Mouse (Mus musculus): ENCODE results near the gene Iqsec1.

Gene Iqsec1

DNA sequence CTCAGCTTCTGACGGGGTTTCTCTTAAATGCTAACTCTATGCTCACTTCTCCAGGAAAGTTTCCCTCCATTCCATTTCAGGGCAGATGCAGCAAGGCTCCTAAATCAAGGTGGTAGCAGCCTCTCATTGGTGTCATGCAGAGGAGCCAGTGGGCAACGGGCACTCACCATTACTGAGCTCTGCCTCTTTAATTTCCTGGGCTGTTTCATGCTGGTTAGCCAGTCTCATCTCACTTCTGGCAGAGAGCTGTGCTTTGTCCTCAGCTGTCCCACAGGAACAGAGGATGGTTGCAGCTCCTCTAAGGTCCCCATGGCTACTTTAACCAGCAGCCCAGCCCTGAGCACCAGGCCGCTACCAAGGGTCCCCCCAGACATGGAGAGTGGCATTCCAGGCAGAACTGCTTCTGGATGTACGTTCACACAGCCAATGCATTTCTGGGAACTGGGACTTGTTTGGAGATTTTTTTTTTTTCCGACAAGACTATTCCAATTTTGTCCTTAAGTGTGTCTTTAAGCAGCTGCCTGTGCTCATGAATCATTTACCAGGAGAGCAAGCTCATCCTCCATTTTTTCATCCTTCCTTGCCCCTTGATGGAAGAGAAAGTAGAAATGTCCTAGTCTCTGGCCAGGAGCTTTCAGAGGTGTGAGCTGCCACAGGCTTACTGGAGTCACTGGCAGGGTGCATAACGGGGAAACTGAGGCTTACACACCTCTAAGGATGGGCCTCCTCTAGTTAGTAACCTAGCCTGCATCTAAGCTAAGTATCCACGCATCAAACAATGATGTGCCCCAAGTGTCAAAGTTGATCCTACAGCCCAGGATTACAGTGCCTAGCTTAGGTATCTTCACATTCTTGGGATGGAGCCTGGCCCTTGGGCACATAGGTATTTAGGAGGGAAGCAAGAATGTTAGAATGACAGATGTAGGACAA is 98.9 kb downstream of the Iqsec1 start:
- no peak for DNase-seq (ENCODE audit: low read depth, low spot score)

DNA sequence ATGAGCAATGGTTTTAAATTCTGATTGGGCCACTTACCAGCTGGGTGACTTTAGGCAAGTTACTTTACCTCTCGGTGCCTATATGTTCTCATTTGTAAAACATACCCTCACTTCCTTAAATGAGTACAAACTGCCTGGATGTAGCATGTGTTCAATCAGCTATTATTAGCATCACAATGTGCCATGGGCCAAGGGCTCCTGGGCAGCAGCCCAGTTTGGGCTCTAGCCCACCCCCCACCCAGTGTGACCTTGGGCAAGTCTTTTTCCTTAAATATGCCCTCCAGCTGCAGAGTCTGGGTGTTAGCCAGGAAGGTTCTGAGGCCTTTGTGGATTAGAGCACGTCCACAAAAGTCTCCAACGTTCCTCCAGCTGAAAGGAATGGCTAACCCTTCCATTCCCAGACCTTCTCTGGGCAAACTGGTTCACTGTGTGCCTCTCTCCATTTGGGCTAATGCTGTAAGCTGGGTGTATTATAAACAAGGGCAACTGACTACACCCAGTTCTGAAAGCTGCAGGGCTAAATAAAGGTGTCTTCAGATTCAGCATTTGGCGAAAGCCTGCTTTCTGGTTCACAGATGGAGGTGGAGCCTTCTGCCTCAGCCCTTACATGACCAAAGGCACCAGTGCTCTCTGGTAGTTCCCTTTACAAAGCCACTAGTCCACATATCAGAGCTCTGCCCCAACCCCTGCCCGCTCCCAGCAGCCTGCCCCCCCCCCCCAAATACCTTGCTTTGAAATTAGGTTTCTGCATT is 101.3 kb downstream of the Iqsec1 start:
- no peak for DNase-seq (ENCODE audit: low read depth, low spot score)

DNA sequence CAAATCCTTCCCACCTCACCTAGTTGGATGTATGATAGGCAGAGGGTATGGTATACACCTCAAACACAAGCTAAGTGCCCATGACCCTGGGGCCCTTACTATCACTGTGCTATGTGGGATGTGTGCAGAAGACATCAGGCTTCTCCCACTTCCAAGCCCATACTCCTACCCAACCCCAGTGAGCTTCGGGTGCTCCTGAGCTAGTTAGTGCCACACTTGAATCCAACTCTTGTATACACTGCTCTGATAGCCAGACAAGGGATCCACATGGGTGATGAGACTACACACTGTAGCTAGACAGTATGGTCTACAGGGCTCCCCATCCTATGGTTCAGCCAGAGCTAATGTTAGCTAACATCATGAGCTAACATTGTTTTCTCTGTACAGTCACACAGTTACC is 102.9 kb downstream of the Iqsec1 start:
- no peak for DNase-seq (ENCODE audit: low read depth, low spot score)

DNA sequence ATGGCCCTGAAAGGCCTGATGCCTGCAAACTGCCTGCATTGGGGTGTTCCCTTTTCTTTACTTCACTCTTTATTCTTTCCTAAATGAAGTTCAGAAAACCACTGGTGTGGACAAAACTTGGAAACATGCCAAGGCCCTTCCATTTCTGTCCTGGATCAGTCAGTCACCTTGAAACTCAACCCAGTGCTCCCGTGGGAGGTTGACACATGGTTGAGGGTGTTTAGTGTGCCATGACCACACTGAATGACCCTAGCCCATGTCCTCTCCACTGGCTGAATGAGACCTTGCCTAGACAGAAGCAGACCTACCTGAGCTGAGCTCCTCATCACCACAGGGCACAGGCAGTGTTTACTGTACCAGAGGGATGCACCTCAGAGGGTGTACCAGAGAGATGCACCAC is 103.9 kb downstream of the Iqsec1 start:
- no peak for DNase-seq (ENCODE audit: low read depth, low spot score)

DNA sequence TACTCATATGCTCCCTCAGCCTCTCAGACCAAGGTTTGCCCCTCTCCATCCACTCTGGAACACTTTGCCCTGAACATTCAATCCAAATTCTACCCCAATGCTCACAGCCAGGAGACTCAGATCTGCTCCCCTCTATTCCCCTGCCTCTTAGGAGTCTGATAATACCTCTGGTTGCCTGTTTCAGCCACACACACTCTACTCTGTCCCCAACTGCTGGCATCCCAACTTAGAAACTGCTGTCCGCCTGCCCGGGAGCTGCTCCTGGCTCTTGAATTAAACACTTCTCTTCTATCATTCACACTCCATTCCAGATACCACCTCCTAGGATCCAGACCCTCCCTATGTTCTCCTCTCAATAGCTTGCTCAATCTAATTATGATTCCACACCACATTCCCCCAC is 107.5 kb downstream of the Iqsec1 start:
- DNase-seq (ENCODE audit: low read depth, low spot score) = no peak

DNA sequence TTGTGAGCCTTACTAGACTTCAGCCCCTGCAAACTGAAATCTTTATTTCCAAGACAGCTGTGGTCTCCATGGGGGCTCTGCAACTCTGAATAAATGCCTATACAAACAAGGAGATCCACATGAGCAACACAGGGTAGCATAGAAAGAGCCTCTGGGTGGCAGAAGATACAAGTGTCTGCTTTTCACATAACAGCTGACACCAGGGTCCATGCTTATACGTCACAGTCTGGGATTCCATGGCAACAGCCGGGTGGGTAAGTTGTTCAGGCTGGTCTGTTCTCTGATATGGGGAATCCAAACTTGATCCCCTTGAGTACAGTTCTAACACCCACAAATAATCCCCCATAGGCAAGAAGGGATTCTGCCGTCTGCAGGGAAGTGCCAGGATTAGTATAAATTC is 108.1 kb downstream of the Iqsec1 start:
- peak; percentile 20 for DNase-seq (ENCODE audit: low read depth, low spot score)

DNA sequence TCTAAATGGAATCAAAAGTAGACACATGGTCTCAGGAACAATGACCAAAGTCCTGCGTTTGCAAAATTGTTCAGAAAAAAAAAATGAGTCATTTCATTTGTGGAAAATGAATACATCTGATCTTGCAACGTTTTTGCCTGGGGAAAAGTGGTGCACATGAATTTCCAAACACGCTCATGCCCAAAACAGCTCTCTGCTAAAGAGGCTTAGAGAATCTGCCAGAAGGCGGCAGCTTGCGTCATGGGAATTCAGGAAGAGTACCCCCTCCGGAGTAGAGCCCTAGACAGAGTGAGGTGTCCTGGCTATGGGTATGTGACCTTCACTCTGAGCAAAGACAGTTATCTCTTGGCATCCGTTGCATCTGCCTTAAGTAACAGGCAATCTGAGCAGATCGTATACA is 116.9 kb downstream of the Iqsec1 start:
- DNase-seq (ENCODE audit: low read depth, low spot score) = no peak

DNA sequence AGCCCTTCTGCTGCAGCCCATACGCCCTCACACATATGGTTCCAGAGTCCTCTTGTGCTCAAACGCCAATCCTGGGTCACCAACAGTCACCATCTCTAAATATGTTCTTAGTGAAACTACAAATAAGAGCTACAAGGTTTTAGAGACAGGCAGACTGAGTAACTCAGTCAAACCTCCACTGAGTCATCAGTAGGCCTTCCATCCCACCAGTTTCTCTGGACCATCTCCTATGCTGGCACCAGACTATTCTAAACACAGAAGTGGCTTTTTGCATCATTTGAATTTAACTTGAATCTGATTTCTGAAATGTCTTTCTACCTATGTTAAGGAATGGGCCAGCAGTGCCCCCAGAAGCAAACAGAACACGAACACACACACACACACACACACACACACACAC is 120.5 kb downstream of the Iqsec1 start:
- DNase-seq (ENCODE audit: low read depth, low spot score) = no peak

DNA sequence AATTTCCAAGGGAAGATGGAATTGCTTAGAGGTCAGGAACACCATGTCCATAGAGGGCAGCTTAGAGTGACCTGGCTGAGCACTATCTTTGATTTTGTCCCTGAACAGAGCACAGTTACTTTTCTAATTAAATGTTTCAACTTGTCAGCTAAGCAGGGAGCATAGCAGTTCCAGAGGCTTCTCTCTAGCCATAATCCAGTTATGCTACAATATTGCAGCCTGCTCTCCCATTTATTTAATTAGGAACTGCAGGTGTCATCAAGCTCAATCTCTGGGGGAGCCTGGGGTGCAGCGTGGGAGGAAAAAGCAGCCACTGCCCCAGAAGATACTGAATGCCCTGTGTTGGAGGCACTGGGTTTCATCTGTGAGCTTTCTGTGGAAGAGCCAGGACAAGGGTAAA is 127.1 kb downstream of the Iqsec1 start:
- DNase-seq (ENCODE audit: low read depth, low spot score) = no peak

DNA sequence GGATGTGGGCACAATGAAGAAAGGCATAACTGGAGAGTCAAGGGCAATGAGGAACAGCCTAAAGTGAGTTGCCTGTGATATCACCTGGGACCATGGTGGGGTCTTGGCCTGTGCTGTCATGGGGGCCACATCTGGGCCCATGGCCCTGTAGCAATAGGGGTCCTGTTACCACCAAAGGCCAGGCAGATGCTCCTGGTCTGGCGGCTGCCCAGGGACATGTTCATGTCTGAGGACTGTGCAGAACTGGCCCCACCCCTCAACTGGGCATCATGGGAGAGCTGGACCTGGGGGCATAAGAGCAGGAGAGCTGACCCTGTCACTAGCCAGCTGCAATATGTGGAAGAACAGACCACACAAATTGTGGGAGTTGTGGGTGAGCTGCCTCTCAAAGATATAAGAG is 130.6 kb downstream of the Iqsec1 start:
- DNase-seq (ENCODE audit: low read depth, low spot score) = no peak

DNA sequence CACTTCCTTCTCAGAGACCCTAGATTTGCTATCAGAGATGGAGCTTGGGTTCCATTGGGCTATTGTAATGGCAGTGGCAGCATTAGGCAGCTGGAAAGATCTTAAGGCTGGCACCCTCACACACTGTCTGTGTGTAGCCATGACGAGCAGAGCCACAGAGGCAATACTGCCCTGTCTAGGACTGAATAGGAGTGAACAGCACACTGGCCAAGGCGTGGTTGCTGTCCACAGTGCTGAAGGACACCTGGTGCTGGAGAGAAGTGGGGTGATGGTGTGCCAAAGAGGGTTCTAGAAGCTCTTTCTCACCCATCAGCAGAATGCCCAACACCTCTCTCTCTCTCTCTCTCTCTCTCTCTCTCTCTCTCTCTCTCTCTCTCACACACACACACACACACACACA is 136.1 kb downstream of the Iqsec1 start:
- DNase-seq (ENCODE audit: low read depth, low spot score) = no peak

DNA sequence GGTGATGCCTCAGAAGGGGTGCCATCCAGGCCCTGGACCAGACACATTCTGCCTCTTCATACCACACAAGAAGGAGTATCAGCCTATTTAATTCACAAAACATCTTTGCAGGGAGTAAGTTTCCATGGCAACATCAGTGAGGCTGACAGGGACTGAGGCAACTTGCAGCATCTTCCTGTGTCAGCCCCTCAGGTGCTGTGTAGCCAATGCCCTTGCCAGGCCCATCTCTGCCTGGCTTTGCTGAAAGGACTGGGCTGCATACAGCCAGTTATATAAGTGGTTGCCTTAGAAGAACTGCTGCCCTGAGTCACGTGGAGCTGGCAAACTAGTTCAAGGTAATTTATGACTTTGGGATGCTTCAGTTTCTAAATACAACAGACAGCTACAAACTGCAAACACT is 140.4 kb downstream of the Iqsec1 start:
- no peak for DNase-seq (ENCODE audit: low read depth, low spot score)

DNA sequence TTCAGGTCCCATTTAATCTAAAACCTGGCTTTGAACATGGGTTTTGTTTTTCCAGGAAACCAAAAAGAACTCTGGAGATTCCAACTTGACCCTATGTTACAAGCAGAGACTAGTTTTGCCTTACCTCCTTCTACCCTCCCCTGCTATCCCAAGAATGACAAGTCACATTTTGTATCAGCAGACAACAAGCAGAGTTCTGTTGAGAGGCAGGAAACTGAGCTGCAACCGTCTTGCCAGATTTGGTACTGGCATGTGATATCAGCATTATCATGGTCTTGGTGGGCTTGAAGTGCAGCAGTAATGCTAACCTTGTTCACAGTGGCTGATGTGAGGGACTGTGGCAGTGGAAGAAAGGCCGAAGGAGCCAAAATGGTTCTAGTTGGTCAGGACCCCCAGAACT is 141.0 kb downstream of the Iqsec1 start:
- DNase-seq (ENCODE audit: low read depth, low spot score) = no peak

DNA sequence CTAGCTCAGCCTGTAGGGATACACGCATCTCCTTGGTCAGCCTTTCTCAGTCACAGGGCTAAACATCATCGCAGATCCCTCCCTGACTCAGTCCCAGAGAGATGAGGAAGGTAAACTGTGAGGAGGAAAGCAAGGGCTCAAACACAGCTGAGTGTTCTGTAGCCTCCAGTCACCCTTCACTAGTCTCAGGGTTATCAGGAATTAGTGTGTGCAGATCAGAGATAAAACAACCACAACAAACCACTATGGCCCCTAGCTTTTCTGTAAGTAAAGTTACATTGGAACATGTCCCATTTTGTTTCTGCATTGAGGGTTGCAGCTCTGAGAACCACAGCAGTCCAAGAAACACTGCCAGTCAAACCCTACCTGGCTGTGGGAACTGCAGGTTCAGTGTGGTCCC is 148.5 kb downstream of the Iqsec1 start:
- no peak for DNase-seq (ENCODE audit: low read depth, low spot score)

DNA sequence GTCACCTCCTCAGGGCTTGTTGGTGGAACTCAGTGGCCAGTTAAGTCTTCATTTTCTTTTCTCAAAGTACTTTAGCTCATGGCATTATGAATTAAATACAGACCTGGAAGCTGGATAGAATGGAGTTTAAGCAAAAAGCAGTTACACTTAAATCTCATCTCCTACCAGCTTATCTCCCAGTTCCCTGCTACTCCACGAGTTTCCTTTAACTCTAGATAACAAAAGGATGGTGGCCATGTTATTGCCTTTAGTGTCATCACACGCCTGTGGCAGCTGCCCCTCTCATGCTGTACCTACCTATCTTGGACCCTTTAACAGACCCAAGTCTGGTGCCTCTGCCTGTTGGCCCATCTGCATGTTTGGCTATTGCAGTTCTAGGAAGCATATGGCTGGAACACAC is 151.7 kb downstream of the Iqsec1 start:
- no peak for DNase-seq (ENCODE audit: low read depth, low spot score)

DNA sequence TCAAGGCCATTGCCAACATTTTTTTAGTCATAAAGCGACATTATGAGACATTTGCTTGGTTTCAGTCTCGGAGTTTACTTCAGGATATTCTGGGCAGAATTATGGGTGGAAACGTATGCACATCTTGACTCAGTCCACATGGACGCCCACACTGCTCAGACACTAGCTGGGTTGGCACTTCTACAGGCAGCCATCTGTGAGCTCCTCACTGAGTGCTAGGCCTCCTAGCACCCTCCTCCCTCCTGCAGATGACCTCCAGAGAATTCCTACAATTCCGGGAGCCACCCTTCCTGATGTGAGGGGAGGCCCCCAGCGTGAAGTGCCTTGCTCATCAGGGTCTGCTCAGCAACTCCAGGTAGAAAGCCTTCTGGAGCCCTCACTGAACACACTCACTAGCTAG is 158.9 kb downstream of the Iqsec1 start:
- DNase-seq (ENCODE audit: low read depth, low spot score) = no peak

DNA sequence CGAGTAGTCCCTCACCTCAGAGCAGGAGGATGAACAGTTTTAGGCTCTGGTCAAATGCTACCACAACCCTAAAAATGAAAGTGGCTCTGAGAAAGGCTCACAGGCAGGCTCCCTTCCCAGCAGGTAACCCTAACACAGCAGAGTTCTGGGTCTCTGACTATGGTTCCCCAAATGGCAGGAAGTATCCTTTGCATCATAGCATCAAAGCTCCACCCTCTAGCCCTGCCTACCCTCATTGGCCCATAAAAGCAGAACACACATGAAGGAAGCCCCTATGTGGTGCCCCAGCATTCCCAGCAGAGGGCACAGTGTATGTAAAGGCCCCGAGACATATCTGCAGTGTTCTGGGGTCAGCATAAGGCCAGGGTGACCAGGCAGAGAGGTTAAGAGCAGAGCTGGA is 163.4 kb downstream of the Iqsec1 start:
- DNase-seq (ENCODE audit: low read depth, low spot score) = no peak

DNA sequence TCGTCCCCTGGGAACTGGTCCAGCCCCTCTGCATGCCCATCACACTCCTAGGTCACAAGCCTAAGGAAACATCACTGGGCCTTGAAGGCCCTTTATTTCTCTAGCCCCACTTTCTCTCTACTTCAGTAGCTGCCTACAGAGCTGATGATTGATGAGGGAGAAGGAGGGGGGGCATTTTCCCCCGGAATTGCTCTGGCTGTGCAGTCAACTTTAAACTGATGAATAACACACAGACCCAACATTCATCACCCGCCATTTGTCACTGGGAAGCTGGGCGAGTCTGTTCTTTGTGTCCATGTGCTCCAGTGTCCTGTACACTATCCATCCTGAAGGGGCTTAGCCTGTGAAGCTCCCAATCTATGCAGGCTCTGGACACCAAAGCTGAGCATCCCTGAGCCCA is 165.2 kb downstream of the Iqsec1 start:
- DNase-seq (ENCODE audit: low read depth, low spot score) = no peak

DNA sequence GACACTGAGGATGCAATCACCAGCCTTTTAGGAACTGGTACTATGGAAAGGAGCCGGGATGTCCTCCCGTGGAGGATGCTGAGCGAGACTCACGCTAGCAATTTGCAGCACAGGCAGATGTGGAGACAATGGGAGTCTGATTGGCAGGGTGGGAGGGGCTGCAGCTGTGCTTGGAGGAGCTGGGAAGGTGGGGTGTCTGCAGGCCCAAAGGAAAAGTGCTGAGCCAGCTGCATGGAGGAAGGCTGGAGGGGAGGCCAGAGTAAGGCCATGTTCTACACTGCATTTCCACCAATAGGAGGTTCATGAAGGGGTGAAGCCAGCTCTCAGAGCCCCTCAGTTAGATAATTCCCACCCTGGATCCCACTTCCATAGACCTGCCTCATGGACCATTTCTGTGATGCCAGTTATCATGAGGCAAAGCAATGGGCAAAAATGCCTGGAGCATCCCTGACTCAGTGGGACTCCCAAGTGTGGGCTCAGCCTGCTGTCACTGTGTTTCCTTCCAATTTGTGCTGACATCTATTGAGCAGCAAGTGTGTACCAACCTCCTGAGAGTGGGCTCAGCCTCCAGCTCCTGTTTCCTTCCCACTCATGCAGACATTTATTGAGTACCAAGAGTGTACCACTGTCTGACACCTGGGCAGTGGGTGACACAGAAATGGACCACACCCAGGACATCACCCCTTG is 166.4 kb downstream of the Iqsec1 start:
- no peak for DNase-seq (ENCODE audit: low read depth, low spot score)

DNA sequence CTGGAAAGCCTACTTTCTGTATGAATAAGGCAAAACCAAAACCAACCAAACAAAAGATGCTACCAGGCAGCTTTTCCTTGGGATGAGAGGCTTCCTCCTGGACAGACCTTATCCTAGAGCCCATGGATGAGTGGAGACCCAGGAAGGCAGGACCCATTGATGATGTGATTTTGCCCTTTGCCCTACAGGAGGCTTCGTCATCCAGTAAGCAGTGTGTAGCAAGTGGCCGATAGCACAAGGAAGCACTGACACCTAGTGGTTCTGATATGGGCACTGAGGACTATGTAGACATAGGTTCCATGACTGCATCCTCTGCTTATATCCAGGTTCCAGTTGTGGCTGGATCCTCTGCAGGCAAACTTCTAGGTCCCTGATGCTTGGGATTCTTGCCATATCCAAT is 168.6 kb downstream of the Iqsec1 start:
- DNase-seq (ENCODE audit: low read depth, low spot score) = no peak

DNA sequence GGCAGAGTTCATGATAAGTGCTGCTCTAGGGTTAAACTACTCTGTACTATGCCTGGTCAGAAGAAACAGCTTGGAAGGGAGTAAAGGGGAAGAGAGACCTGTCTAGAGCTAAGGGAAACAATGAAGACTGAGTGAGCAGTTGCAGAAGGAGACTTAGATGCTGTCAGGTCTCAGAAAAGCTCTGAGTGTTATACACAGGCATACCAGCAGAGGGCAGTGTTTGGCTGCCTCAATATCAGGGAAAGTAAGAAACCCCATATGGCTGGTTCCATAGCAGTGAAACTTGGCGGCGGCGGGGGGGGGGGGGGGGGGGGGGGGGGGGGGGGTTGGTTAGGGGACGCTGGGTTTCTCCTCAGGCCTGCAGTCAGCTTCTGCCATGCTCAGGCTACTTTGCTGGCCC is 169.5 kb downstream of the Iqsec1 start:
- DNase-seq (ENCODE audit: low read depth, low spot score) = peak; percentile 70

DNA sequence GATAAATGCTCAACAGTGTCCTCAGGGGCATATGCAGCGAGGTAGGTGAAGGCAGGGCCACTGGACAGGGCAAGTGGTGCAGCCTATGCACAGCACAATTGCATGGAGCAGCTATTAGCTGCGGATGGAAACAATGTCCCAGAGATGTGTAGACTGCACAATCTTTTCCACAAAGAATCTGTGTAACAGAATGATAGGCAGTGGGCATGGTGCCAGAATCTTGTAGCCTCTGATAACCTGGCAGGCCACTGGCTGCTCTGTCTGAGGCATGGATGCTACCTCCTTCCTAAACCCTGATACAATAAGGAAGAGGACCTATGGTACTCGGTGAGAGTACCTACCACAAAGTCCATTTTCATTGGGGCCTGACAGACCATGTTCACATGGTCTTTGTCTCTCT is 171.9 kb downstream of the Iqsec1 start:
- no peak for DNase-seq (ENCODE audit: low read depth, low spot score)

DNA sequence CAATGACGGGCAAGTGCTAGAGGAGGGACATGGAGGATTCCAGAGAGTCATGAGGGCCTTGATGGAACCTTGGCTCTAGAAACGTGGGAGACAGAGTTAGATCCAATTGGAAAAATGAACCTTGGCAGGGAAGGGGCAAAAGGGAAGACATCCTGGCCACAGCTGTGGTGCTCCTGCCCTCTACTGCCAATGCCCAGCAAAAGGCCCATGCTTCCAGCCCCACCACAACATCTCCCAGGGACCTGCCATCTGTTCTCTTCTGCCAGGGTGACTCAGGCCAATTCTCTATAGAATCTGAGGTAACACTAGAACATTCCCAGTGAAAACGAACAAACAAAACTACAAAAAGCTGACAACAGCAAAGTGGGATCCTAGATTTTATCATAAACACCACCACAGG is 173.1 kb downstream of the Iqsec1 start:
- no peak for DNase-seq (ENCODE audit: low read depth, low spot score)
